ENCODE assay signal across 15 mouse cellular contexts in the genomic region with DNA sequence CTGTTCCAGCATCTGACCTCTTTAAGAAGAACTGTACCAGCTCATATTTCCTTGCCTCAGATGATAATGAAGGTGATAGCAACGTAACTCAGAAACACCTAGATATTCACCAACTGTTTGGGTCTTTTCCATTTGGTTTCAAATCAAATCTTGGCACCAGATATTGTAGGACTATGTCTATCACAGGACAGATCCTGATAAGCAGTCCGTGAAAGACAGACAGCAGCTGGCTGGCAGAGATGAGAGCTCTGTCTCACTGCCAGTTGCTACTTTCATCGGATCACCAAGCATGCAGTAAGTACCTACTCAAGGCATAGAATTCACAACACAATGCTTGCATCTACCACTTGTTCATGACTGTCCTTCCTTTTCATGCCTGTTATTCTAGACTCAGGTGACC.
"Had no signal": no experiment of that assay in that cellular context is flagged by ENCODE, and none has a peak within 500 bp of the region (broad histone marks: within the 10 kb centered on the region; RNA-seq: fewer than 3 reads in every experiment).

No protein-coding gene starts in this region.

- H3K4me1 ChIP-seq: limb, embryonic 10.5 days; neural tube, embryonic 13.5 days; stomach, embryonic 15.5 days had no signal

- H3K27ac ChIP-seq: left cerebral cortex, adult 2 months; limb, embryonic 10.5 days; macrophage; neural tube, embryonic 13.5 days; stomach, embryonic 15.5 days had no signal

- H3K27me3 ChIP-seq: neural tube, embryonic 13.5 days; stomach, embryonic 15.5 days had no signal

- H3K9me3 ChIP-seq: limb, embryonic 10.5 days; neural tube, embryonic 13.5 days; stomach, embryonic 15.5 days had no signal

- H3K4me2 ChIP-seq: neural tube, embryonic 13.5 days; stomach, embryonic 15.5 days had no signal

- DNase-seq: kidney, adult 8-10 months; kidney, postnatal 25 days; lung, adult 2 months; lung, postnatal 10 days; midbrain, embryonic 14.5 days; retina, postnatal 1 day; thymus, adult 2 months; thymus, postnatal 36 days had no signal

- H3K4me3 ChIP-seq: left cerebral cortex, adult 2 months; limb, embryonic 10.5 days; neural tube, embryonic 13.5 days; stomach, embryonic 15.5 days had no signal

- ATAC-seq: inflammation-experienced regulatory T-cells, adult 6 months; intestine, postnatal 0 days had no signal

- H3K9ac ChIP-seq: neural tube, embryonic 13.5 days; stomach, embryonic 15.5 days had no signal

- H3K36me3 ChIP-seq: limb, embryonic 10.5 days; neural tube, embryonic 13.5 days; stomach, embryonic 15.5 days had no signal
